Mouse (Mus musculus) G1E (cell line): Measurements from ENCODE around the gene Agap1.

Experiments
- CTCF ChIP-seq: IDR thresholded peaks from 2 replicates; pipeline ENCODE4 v1.5.1; 2012; ENCODE audit warnings: low read depth, low read length, inconsistent platforms, mixed read lengths
- GATA1 ChIP-seq: IDR thresholded peaks from 2 replicates; pipeline ENCODE4 v1.6.1; 2012; ENCODE audit warnings: borderline replicate concordance, low read length, inconsistent platforms, mixed read lengths
- GATA2 ChIP-seq: IDR thresholded peaks from 2 replicates; pipeline ENCODE4 v1.6.1; 2012; ENCODE audit warnings: low read depth, low read length, inconsistent platforms, borderline replicate concordance

DNA sequence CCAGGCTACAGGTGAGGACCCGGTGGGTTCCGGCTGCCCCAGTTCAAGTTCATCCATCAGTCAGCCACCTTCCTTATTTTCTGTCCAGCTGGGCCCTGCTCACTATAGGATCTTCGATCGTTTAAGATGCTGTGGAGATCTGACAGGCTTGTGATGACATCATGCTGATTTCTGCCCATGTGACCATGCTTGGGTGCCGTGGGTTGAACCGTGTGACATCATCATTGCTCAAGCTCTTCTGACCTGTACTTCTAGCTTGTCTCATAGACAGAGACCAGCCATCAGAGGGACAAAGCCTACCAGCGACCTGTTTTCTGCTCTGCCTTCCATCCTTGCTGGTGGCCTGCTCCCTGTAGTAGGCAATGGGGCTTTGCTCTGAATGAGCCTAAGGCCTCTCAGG lies 146.7 kb downstream of the Agap1 start:
- TF ChIP-seq CTCF (no peak), GATA2 (no peak), GATA1 (no peak)
